Mouse (Mus musculus): ENCODE measurements at regions not wholly inside any gene's neighbourhood (a gene's known extent, or its start where the extent isn't known, plus 50 kb on each side); places are given as distances from the start of the nearest gene placed in this dataset.

DNA sequence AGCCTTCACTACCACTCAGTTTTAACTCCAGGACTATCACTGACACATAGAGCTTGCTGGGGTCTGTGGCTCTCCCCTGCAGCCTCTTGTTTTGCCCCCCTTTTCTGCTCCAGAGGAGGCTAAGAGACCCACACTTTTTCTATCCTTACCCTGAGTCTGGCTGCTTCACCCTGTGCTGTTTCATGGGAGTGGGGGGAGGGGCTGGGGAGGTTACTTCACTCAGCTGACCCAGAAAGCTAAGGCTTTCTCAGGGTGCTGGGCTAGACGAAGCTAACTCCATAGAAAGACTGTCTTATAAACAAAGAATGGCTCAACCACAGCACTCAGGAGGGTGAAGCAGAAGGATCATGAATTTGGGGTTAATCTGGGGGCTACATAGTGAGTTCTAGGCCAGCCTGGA is 93.9 kb downstream of the Vegfa start:
- TF ChIP-seq POLR2A (IDR thresholded peaks at IDR 0.05; ENCODE audit: low read depth, low read length) (no peak), CTCF (conservative IDR thresholded peaks at IDR 0.05 in 1 of 2, IDR thresholded peaks at IDR 0.05 in 1 of 2; ENCODE audit: low read depth in 2 of 2, low read length in 2 of 2) (no peak), MAZ (IDR thresholded peaks at IDR 0.05; ENCODE audit: low read depth, low read length) (no peak), EP300 (IDR thresholded peaks at IDR 0.05; ENCODE audit: low read length) (no peak), ZC3H11A (IDR thresholded peaks at IDR 0.05; ENCODE audit: low read depth, low read length) (no peak), MYC (IDR thresholded peaks at IDR 0.05; ENCODE audit: low read depth, low read length) (no peak), USF1 (IDR thresholded peaks at IDR 0.05; ENCODE audit: low read depth, low read length) (no peak), TBP (conservative IDR thresholded peaks at IDR 0.05; ENCODE audit: low read depth, low read length) (no peak), MAX (IDR thresholded peaks at IDR 0.05; ENCODE audit: low read length) (no peak), ZNF384 (IDR thresholded peaks at IDR 0.05; ENCODE audit: low read depth, low read length) (no peak), CHD2 (IDR thresholded peaks at IDR 0.05; ENCODE audit: low read length) (no peak), ETS1 (conservative IDR thresholded peaks at IDR 0.05; ENCODE audit: low read depth, low read length) (no peak), TCF12 (IDR thresholded peaks at IDR 0.05; ENCODE audit: low read depth, low read length) (no peak), NELFE (IDR thresholded peaks at IDR 0.05; ENCODE audit: low read depth, low read length) (no peak)

Measured in CH12.LX (cell line).